Mouse (Mus musculus) brain, adult 2 months (tissue): ENCODE measurements around the gene Usp36.

Experiments used
- DNase-seq: peaks from one replicate; pipeline ENCODE4 v3.0.0; 2011; ENCODE audit warnings: low read depth, low spot score

Gene Usp36

GRCm38 (mm10) chr11:118298810-118299209, 8.8 kb upstream of the Usp36 start:
- no peak for DNase-seq

- DNase-seq: no peak
Observed at GRCm38 (mm10) chr11:118297967-118298366, 7.9 kb upstream of the Usp36 start.

DNA sequence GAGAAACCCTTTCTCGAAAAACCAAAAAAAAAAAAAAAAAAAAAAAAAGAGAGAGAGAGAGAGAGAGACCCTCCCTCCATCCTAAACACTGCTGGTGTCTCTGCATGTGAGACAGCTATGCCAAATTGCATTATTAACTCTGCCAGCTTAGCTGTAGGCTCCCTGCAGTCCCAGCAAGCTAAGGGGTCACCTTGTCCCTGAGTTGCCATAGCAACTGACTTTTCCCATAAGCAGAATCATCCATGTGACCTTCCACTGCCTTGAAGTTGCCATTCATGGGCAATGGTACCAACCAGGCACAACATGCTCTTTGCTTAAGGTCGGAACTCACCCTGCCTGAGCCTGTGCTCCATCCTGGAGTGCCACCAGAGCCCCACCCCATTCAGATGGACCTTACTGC, 5.0 kb upstream of the Usp36 start:
- DNase-seq: peak; percentile 54

DNA sequence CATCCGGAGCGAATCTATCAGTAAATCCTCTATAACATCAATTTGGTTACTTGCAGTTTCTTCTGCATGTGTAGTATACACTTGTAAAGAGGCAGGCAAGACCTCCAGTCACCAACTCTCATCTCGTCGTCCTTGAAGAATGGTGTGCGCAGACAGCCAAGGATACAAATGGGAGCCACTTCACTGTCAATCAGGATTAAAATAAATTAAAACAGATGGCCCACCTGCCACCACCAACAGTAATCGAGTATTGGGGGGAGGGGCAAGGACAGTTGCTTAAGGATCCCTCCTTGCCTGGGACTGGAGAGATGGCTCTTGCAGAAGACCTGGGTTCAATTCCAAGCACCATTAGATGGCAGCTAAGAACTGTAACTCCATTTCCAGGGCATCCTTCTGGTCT, 2.6 kb upstream of the Usp36 start:
- DNase-seq: no peak

DNA sequence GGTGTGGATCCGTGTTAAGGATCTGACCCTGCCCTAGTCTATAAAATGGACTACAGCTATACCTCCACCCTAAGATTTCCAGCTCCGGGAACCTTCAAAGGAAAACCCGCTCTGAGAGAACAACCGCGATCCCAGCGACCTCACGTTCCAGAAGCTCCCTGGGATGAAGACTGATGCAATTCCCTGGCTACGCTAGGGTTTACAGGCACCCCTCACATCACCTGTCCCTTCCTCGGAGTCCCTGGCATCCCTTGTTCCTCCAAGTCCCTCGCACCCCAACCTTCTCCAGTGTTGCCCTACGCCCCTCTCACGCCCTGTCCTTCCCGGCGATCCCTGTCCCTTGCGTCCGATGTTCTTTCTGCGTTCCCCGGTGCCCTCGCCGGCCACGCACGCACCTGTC, 482 bp downstream of the Usp36 start:
- DNase-seq: no peak

GRCm38 (mm10) chr11:118289037-118289511, 970 bp downstream of the Usp36 start:
- peak; percentile 50 for DNase-seq

- DNase-seq: no peak
Observed at GRCm38 (mm10) chr11:118287573-118287972, 2.5 kb downstream of the Usp36 start.

DNA sequence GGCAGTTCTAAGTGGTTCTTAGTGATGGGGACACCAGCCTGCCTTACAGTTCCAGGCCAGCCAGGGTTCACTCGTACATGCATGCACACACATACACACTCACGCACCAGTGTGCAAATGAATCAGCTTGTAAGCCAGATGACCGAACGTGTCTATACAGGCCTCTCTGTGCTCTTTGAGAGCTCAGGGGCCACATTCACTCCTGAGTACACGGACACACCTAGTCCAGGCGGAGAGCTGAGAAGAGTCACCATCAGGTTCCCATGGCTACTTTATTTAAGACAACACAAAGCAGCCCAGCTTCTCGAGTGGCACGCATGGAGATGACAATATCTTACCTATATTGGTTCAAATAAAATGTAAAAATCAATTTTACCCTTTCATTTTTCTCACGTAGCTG, 3.6 kb downstream of the Usp36 start:
- no peak for DNase-seq

DNA sequence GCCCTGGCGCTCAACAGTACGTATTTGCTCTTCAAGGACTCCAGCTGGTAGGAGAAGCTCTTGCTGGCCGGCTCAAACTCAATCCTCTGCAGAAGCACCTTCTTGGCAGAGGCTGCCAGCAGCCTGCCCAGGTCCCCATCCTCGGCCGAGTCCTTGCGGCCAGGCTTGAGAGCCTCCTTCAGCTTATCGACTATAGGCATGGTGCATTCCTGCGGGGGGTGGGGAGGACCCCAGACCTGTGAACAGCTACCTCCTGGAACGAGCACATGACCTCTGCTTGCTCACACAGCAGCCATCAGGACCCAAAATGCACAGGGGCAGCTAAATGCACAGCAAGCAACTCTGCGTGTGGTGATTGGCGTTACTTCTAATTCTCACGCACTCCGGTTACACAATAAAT, 4.3 kb downstream of the Usp36 start:
- no peak for DNase-seq

DNA sequence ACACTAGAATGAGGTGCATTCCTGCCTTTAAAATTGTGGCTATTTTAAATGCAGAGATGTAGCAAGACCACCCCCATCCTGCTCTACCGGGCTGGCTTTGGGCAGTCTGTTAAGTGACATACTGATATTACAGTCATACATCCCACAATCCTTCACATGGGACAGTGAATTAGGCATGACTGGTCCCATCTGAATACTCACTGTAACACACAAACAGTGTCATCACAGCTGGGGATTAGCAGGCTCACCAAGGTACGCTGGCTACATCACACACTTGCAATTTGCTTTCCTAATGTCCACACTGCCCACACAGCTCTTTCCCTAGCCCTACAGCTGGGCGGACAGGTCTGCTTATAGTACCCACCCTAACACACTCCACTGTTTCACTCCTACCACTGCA, 9.8 kb downstream of the Usp36 start:
- no peak for DNase-seq

DNA sequence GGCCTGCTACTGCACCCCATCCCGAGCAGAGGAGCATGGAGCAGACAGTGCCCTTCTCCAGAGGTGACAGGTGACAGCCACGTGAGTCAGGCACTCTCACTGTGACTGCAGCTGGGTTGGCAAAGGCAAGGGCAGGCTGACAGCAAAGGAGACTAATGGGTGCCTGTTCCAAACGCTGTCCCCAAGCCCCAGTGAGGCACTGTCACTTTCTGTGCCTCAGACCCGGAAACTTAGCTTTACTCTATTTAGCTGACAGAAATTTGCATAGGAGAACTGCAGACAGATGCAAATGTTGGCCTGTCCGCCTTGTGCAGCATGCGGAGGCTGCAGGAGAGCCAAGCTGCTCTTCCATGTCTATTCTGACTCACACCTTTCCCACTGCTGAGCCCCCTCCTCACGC, 13.7 kb downstream of the Usp36 start:
- DNase-seq: peak; percentile 60

DNA sequence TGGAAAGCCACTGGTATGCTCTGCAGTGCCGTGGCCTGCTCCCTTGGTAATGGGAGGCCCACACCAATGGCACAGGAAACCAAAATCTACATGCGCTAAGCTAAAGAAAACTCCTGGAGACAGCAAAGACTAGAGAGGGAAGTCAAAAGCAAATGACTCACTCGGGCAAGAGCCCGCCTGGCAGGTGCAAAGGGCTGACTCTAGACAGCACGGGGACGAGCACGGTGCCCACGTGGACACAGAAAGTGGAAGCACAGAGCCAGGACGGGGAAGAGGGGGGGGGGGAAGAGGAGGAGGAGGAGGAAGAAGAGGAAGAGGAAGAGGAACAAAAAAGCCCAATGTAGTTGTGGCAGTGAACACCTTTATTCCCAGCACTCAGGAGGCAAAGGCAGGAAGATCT, 15.0 kb downstream of the Usp36 start:
- peak; percentile 39 for DNase-seq

DNA sequence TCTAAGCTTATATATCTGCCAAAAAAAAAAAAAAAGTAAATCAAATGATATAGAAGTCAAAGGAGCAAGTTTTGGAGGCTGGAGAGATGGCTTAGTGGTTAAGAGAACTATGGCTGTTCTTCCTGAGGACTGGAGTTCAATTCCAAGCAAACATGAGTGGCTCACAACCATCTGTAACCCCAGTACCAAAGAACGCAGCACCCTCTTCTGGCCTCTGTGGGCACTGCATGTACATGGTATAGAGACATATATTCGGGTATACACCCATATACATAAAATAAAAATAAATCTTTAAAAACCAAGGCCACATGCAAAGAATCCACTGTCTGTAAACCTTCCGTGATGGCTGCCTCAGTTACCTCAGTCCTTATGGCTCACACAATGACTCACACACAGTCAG, 20.2 kb downstream of the Usp36 start:
- no peak for DNase-seq

GRCm38 (mm10) chr11:118266666-118267046, 23.4 kb downstream of the Usp36 start:
- DNase-seq: no peak

- no peak for DNase-seq
Observed at GRCm38 (mm10) chr11:118266044-118266665, 23.9 kb downstream of the Usp36 start.

GRCm38 (mm10) chr11:118265621-118266020, 24.4 kb downstream of the Usp36 start:
- DNase-seq: no peak

- DNase-seq: peak; percentile 69
Observed at GRCm38 (mm10) chr11:118263146-118263545, 26.9 kb downstream of the Usp36 start.

DNA sequence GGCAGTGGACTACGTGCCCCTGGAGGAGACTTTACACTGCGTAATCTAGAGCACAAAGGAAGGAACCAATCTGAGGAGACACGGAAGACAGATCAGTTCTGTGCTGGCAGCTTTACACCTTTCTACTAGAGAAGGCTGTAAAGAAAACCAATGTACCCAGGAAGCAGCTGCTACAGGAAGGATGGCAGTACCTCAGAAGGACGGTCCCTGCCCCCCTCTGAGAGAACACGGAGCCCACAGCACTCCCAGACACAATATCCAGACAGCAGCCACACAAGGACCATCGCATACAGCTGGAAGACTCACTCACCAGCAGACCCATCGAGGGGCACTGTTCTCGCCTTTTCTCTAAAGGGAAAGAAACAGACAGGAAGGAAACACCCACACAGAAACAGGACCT, 30.0 kb downstream of the Usp36 start:
- DNase-seq: peak; percentile 29

- no peak for DNase-seq
Observed at GRCm38 (mm10) chr11:118259580-118259979, 30.5 kb downstream of the Usp36 start.

DNA sequence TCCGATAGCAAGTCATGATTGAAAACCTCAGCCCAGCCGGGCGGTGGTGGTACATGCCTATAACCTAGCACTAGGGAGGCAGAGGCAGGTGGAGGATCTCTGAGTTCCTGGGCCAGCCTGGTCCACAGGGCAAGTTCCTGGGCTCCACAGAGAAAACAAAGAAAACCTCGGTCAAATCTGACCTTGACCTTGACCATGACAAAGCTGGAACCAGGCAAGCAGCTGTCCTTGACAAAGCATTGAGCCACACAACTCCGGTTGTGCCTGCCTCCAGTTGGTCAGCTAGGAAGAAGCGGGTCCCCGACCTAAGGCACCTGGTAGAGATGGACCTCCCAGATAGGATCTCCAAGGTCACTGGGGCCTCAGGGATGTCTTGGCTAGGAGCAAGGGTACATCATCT, 33.7 kb downstream of the Usp36 start:
- DNase-seq: no peak

GRCm38 (mm10) chr11:118254159-118254951, 35.7 kb downstream of the Usp36 start:
- peak; percentile 97 for DNase-seq

GRCm38 (mm10) chr11:118253447-118254158, 36.4 kb downstream of the Usp36 start:
- DNase-seq: no peak

DNA sequence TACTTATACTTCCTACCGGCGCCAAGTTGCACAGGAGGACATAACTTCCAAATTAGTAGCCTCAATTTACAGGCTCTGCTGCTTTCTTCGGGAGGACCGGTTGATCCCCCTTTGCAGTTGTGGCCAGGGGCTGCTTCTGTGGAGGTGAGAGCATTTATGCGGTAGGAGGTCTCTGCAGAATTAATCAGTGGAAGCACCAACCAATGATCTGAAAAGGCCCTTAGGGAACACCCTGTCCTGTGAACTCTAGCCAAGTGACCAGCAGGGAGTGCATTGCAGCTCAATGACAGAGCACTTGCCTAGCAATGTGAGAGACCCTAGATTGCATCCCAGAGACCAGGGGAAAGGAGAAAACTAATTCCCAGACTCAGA, 41.0 kb downstream of the Usp36 start:
- peak; percentile 46 for DNase-seq
